Mouse (Mus musculus) common myeloid progenitor, adult 5-6 weeks (primary cell): ENCODE results near the gene Tnnc1. TPM values are rescaled to one million over a fixed set of nuclear protein-coding genes. Genes with fewer than 3 reads are reported as not detected.
A peak's percentile ranks its signal among the peaks of the same experiment; 100 is the strongest.

Experiments
- ATAC-seq: replicated peaks from 2 replicates; pipeline ENCODE4 v1.8.0; 2016; ENCODE audit warnings: low read depth, mild to moderate bottlenecking, moderate TSS enrichment, inconsistent platforms; ENCODE audit not compliant: poor library complexity, severe bottlenecking
- total RNA-seq: library from RNA; stranded (forward); fragments of 200-1000, 187-1606 nt; gene quantifications from 2 replicates; pipeline ENCODE4 v1.2.3, GENCODE M21; 2017

The Tnnc1 gene
- total RNA-seq, 1 experiment from 2014 or later = not detected

DNA sequence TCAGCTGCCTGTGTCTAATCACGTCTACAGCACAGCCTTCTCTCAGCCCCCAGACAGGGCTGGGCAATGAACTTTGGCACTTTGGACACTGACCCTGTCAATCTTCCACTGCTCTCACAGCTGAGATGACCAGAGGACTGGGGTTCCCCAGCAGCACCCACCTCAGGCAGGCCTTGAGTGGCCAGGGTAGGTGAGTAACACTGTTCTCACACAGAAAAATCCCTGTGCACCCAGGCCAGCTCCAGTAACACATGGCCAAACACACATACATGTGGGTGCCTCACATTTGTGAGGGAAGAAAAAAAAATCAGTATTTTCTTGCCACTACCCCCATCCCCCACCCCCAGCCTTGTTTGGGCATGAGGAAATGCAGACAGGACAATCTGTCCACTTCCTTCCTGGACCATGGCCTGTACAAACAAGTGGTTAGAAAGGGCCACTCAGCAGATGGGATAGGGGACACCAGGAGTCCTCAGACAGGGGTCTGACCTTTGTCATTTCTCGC is 25.3 kb upstream of the Tnnc1 start:
- ATAC-seq = no peak

DNA sequence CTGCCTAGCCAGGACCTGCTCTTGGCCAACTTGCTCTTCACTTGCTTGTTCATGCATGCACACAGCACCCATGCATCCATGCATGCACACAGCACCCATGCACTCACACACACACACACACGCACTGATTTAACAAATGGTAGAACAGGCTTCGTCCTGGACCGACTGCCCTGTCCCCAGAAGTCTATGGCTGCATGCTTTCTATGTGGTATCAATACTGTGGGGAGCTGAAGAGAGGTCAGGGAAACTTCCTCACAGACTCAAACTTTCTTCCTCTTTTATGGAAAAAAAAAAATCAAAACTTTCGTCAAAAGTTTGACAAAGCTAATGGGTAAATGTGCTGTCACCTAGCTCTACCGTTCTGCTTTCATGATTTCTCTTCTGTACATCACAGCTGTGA is 24.6 kb upstream of the Tnnc1 start:
- peak; percentile 35; the same call in 1 of the 2 replicates for ATAC-seq

GRCm38 (mm10) chr14:31184195-31184594 is 23.9 kb upstream of the Tnnc1 start:
- no peak for ATAC-seq

DNA sequence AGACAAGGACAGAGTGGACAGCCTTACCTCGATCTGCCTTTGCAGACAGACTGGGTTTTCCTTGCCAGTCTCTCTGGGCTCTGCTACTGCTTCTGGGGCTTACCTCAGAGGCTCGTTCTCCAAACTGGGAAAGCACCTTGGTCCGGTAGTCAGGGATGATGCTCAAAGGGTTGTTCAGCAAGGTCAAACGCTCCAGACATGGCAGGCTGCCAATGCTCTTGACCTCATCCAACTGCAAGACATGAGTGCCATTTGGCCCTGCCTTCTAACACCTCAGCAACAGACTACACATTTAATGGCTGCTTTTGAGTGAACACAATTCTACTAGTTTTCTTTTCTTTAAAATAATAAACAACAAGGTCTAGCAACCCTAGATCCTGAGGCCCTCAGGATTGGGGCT is 21.5 kb upstream of the Tnnc1 start:
- no peak for ATAC-seq

- ATAC-seq = peak; percentile 76
Measured at GRCm38 (mm10) chr14:31188771-31189181, 19.3 kb upstream of the Tnnc1 start.

GRCm38 (mm10) chr14:31189348-31189747 is 18.8 kb upstream of the Tnnc1 start:
- peak; percentile 21; the same call in 1 of the 2 replicates for ATAC-seq

GRCm38 (mm10) chr14:31191936-31192335 is 16.2 kb upstream of the Tnnc1 start:
- ATAC-seq = no peak

- ATAC-seq = no peak
Measured at GRCm38 (mm10) chr14:31193791-31194190, 14.3 kb upstream of the Tnnc1 start.

DNA sequence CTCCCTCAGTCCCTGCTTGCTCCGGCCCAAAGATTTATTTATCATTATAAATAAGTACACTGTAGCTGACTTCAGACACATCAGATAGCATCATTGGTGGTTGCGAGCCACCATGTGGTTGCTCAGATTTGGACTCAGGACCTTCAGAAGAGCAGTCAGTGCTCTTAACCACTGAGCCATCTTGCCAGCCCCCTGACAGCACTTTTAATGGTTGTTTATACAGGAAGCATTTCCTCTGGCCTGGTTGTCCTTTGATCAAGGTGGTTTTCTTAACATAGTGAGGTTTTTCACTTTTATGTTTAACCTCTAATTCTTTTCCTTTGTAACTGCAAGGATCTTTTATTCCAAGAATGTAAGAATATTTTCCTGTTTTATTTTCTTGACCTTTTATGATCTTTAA is 13.7 kb upstream of the Tnnc1 start:
- no peak for ATAC-seq

DNA sequence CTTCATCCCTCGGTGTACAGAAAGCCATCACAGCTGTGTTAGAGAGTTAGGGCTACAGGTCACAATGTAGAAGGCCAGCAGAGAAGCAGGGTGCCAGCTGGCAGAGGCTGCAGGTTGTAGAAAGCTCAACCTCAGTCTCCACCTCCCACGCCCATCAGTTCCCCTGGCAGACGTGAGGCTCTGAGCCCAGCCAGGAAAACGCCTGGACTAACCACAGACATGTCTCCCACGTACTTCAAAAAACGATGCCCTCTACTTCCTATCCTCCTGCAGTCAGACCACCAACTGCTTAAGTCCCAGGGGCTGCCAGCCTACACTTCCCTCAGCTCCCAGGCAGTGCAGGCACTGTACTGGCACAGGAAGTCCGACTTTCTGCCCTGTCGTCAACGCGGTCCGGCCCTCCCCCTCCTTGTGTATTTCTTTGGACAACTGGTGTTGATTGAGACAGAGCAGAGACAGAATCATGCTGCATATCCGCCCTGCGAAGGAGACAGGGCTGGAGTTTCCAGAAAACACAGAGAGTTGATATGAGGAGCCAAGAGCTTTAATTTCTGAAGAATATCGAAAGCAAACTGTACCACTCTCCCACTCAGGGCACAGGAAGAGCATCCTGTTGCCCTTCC is 13.1 kb upstream of the Tnnc1 start:
- peak; percentile 67 for ATAC-seq

GRCm38 (mm10) chr14:31195521-31195920 is 12.6 kb upstream of the Tnnc1 start:
- ATAC-seq = no peak

GRCm38 (mm10) chr14:31195968-31196367 is 12.1 kb upstream of the Tnnc1 start:
- ATAC-seq = peak; percentile 62

GRCm38 (mm10) chr14:31197547-31198516 is 10.3 kb upstream of the Tnnc1 start:
- ATAC-seq = no peak

DNA sequence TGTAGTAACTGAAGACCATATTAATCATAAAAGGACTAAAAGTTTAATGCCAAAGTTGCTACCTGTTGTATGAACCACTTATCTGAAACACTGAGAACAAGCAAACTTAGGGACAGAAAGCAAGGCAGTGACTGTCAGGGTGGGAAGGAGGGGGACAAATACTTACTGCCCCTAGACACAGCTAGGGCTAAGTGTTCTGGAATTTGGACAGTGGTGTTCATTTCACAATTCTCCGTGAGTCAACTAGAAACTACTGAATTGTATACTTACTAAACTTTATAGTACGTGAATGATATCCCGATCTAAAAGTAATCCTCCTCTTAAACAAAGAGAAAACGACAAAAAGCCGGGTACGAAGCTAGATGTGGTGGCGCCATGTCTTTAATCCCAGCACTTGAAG is 8.5 kb upstream of the Tnnc1 start:
- ATAC-seq = no peak

GRCm38 (mm10) chr14:31200038-31200437 is 8.1 kb upstream of the Tnnc1 start:
- no peak for ATAC-seq

DNA sequence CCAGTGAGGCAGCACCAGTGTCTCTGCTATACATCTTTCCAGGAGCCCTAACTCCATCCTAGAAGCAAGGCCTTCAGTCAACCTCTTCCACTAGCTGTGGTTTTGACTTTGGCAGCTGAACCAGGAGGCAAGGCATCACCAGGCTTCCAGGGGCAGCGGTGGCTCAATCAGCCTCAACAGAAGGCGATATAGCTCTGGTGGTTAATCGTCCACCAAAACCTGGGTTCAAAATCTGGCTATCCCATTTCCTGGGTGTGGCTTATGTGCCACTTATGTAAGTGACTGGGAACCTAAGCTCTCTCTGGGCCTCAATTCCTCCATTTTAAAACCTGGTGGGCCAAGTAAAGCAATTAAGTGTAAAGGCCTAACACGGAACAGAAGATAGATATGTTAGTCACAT is 3.3 kb upstream of the Tnnc1 start:
- peak; percentile 34; the same call in 1 of the 2 replicates for ATAC-seq

- no peak for ATAC-seq
Measured at GRCm38 (mm10) chr14:31205244-31205561, 2.9 kb upstream of the Tnnc1 start.

DNA sequence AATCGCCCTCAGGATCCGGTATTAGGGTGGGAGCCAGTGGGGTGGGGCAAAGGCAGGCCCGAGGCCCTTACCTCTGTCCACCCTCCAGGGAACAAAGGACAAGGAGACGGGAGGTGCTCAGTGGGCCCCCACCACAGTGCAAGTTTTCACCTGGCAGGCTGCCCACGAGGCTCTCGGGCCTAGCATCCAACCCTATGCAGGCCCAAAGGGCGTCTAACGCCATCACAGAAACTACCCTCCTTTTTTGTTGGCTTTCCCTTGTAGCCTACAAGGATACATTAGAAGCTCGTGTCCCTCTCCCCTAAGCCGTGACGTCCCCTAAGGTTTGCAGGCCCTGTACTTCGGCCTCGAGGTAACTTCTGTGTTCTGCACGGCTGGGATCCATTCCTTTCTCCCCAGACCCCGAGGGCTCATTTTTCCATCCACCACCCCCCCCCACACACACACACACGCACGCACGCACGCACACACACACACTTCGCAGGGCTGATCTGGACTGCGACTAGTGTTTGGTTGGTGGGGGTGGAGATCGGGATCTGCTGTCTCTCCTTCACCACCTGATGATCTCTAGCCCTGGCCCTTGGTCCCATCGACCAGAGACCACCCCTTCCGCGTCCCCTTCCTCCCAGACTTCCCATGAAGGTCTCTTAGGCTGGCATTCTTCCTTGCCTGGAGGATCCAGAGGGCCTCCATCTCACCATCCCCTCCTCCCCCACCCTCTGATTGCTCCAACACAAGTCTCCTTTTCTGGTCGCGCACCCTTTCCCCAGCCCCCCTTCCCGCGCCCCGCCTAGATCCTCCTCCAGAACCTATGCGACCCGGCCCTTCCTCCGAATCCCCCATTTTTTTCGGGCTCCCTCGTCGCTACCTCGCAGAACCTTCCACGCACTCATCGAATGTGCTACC is 2.3 kb upstream of the Tnnc1 start:
- peak; percentile 10; the same call in 1 of the 2 replicates for ATAC-seq

DNA sequence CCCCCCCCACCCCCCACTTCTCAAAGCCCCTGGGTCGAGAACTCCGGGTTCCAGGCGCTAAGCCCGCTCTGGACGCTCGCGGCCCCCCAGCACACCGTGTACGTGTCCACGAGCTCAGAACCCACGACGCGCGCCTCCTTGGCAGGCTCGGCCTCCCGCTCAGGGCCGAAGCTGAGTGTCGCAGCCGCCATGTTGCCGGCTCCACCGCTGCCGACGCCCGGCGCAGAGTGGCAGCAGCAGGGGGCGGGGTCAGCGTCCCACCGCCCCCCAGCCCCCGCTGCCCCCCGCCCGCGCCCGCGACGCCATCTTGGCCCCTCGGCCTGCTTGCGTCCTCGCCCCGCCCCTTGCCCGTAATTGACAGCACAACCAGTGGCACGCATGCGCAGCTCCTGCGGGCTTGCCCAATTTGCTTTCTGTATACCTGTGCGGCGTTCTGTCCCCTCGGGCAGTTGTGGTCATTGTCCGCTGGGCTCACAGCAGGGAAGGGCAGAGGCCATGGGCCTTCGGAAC is 1.6 kb upstream of the Tnnc1 start:
- peak; percentile 71 for ATAC-seq
